Mouse (Mus musculus): ENCODE measurements around the gene Smdt1. TPM values are rescaled to one million over a fixed set of nuclear protein-coding genes. Genes with fewer than 3 reads are reported as not detected.

The Smdt1 gene
- 10 to 100 TPM; 78.7 to 89.7 TPM for total RNA-seq (2023)

DNA sequence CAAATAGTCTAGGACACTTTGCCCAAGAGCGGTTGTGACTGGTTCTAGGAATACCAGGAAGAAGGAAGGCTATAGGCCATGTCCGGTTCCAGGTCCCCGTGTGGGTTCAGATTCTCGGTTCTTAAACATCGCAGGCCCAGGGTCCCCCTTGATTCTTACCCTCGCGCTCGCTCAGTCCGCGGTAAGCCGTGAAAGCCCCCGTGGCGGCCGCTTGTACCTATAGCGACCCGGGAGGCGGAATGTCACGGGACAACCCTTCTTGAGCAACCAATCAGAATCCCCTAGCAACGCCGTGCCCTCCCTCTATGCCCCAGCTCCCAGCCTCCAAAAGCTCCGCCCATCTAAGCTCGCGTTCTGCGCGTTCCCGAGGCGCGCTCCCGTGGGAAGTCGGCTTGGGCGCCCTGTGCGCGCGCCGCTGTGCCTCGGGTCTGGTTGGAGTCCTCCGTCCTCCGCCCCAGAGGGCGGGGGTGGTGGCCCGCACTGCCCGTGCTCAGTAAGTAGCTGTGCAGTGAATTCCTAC, at the start of gene Smdt1, which contains the start of the genes Naga and Pheta2:
TSS of gene Smdt1 (plus strand) at position 367 of the 520 bp plus-strand sequence.
TSS of gene Naga (minus strand) at position 333 of the 520 bp plus-strand sequence.
TSS of gene Pheta2 (plus strand) at position 350 of the 520 bp plus-strand sequence.

DNA sequence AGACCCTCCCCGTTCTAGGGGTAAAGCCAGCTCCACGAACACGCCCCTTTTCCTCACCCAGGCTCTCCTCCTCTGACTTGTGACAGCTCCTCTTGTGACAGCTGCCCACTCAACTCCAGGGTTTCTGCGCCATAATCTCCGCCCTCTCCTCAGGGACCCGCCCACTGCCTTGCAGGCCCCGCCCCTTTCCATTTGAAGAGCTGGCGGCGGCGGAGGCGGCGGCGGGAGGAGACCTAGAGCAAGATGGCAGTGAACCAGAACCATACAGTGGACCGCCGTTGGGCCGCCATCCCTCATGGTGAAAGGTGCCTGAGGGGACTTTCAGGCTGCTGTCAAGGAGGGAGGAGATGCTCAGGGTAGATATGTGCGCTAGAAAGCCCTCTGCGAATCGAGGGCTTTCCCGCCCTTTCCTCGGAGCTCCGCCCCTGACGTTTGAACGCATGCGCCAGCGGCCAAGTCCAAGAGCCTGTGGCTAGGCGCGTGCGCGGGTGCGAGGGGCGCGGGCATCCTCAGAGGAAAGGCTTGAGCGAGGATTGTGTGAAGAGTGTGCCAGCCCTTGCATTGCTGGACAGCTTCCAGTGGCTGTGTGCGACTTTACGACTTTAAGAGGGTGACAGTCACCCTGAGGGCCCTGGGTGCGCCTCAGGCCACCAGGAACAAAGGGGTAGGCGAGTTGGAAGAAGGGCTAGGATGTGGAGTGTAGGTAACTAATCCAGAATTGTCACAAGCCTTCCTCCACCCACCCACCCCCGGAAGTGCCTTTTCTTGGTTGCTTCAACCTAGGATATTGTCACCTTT, 39.8 kb upstream of the Smdt1 start, which contains the start of gene Wbp2nl:
TSS of gene Wbp2nl (plus strand) at position 191 of the 798 bp plus-strand sequence.

DNA sequence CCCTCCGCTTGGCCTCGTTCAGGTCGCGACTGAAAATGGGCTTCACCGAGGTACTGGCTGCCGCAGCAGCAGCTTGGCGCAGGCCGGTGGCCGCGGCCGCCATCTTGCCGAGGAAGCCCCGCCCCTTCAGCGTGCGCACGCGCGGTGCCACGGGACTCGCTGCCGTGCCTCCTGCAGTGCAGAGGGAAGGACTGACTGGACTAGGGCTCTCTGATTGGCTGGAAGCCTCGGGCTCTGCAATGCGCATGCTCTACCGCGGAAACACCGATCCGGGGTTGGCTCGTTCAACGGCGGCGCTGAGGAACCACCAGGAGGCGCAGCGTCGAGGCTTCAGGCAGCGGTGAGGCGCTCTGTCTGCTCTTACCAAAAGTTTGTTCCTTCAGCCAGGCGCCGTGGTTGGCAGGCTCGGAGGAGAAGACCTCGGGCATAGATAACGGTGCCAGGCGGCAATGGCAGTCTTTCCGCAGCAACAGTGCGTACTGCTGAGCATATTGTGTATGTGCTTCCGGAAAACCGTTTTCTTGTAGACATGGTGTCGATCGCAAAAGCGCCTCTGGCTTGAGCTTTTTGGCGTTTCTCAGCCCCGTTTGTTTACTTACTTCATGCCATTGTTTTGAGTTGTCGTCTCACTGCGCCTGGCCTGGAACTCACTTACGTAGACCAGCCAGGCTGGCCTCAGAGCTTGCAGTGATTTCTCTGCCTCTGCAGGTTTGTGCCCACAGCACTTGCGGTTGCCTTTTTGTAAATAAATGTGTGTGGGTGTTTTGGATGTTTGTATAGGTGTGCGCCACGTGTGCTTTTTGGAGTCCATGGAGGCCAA, 15.6 kb downstream of the Smdt1 start, which contains the start of gene Ndufa6:
TSS of gene Ndufa6 (minus strand) at position 197 of the 820 bp plus-strand sequence.

DNA sequence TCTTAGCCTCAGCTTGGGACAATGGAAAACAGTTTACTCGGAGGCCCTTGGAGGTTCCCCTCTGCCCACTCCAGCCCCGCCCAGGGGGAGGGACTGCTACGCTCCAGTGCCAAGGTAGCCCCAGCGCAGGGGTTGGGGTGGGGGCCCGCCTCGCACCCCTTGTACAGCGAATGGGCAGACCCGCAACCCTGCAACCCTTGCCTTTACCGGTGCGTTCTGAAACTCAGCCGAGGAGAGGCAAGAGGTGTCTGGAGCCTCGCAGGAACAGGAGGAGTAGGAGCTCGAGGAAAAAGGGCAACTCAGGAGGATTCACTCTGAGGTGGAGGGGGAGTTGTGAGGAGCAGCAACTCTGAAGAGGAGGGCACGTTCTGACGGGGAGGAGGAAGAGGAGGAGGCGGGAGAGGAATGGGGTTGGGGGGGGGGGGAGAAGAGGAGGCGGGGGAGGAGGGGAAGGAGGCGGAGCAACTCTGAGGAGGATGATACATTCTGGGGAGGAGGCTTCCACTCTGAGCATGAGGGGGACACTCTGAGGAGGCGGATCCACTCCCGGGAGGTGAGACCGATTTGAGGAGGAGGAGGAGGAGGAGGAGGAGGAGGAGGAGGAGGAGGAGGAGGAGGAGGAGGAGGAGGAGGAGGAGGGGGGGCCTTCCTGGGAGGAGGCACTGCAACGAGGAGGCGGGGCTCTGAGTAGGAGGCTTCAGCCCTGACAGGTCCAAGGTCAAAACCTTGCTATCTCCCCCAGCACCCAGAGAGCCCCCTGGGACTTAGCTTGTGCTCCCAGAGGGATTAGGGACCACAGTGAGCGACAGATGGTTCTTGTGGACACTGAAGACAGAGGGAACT, 41.3 kb downstream of the Smdt1 start, which contains the start of gene Cyp2d22:
TSS of gene Cyp2d22 (minus strand) at position 390 of the 843 bp plus-strand sequence.

DNA sequence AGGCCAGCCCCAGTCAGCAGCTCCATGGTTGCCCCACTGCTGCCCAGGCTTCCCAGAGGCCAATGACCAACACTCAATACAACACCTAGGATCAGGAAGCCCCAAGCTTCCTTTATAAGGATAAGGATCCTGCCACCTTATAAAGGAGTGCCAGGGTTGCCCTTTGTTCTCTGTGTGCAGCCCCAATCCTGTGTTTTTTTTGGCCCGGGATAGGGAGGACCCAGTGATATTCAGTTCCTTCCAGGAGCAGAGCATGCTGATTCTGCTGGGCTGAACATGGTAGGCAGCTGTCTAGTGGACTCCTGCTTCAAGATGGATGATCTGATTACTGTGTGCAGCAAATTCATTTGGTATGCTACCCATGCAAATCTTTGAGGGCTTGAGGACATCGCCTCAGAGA, 55.2 kb downstream of the Smdt1 start, which contains the start of gene Cyp2d11:
TSS of gene Cyp2d11 (minus strand) at position 101 of the 400 bp plus-strand sequence.

Other genes with a start within 250 kb of the Smdt1 start
- gene Ccdc134, start 211.0 kb upstream of the Smdt1 start, total RNA-seq (2023) = 10 to 100 TPM; 33.9 to 38.6 TPM
- 100 to 1,000 TPM; 179 to 196 TPM for gene Srebf2, start 191.8 kb upstream of the Smdt1 start, total RNA-seq (2023)
- not detected for gene Shisa8, start 126.1 kb upstream of the Smdt1 start, total RNA-seq (2023)
- 1 to 10 TPM; 1.0 to 3.4 TPM for gene Tnfrsf13c, start 114.6 kb upstream of the Smdt1 start, total RNA-seq (2023)
- gene Cenpm, start 94.2 kb upstream of the Smdt1 start, total RNA-seq (2023) = 1 to 10 TPM; 1.9 to 2.0 TPM
- gene 1500009C09Rik, start 86.6 kb upstream of the Smdt1 start, total RNA-seq (2023) = not detected
- gene Sept3, start 64.1 kb upstream of the Smdt1 start, total RNA-seq (2023) = not detected
- gene Wbp2nl, start 40.0 kb upstream of the Smdt1 start, total RNA-seq (2023) = not detected
- gene Naga, start within 50 bp of the Smdt1 start, total RNA-seq (2023) = 10 to 100 TPM; 40.7 to 43.9 TPM
- gene Pheta2, start within 50 bp of the Smdt1 start, total RNA-seq (2023) = 1 to 10 TPM in 1 of 2 experiments, under 1 TPM in 1; 0.95 to 2.1 TPM
- 100 to 1,000 TPM; 114 to 124 TPM for gene Ndufa6, start 15.4 kb downstream of the Smdt1 start, total RNA-seq (2023)
- gene Cyp2d22, start 41.3 kb downstream of the Smdt1 start, total RNA-seq (2023) = 1 to 10 TPM; 5.5 to 8.0 TPM
- not detected for gene Cyp2d11, start 55.1 kb downstream of the Smdt1 start, total RNA-seq (2023)
- not detected for gene Cyp2d10, start 68.2 kb downstream of the Smdt1 start, total RNA-seq (2023)
- not detected for gene Cyp2d9, start 94.5 kb downstream of the Smdt1 start, total RNA-seq (2023)
- not detected for gene Cyp2d12, start 216.1 kb downstream of the Smdt1 start, total RNA-seq (2023)

Data from T-cell, adult 66 days (primary cell).